Mouse (Mus musculus) frontal cortex, postnatal 14 days (tissue): Measurements from ENCODE around the gene Lrrc41.

Experiments
- DNase-seq, 2 experiments: peaks; one replicate each; pipeline ENCODE4 v3.0.0; 2022; ENCODE audit warnings: low spot score in 2 of 2

The Lrrc41 gene

DNA sequence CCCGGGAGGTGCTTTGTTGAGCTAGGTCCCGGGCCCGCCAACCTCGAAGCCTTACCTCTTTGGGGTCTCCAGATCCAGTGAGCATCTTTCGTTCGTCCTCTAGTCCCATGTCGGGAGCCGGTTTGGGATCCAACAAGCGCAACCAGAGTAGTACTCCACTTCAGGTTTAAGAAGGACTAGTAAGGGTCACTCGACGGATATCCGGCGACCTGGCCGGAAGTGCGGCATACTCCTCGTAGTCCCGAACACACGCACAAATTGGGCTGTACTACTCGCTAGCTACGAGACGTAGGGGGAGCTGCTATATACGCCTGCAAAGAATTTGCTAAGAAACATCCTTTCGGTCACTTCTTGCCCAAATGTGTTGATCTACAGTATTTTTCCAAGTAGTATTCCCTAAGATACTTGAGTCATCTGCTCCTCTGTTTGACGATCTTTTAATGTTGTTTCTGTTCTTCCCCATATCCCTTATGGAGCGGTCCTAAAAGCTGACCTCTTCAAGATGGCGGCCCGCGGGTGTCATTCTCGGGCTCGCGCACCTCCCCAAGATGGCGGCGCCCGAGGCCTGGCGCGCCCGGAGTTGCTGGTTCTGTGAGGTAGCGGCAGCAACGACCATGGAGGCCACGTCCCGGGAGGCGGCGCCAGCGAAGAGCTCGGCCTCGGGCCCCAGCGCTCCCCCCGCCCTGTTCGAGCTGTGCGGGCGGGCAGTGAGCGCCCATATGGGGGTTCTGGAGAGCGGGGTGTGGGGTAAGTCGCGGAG is at the start of gene Lrrc41, which contains the start of gene Uqcrh:
Gene Lrrc41 (plus strand): TSS at position 409 of the 760 bp plus-strand sequence.
Gene Uqcrh (minus strand): TSS at position 211 of the 760 bp plus-strand sequence.
- peak; percentile 92 to 95 for DNase-seq

DNA sequence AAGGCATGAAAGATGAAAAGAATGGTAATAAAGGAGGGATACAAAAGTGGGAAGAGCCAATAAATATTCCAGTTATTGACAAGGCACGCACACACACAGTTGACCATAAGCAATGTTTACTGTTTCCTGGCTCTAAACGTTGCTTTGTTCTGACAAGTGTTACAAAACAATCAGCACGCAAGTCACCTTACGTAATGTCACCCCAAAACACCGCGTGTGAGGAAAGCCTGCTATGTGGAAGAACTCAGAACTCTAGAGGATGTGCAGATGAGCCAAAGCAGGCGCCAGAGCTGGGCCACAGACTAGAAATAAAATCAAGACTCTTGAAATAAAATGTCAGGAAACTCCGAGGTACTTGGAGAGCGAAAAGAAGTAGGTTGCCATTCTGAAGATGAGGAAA is 42.2 kb upstream of the Lrrc41 start:
- no peak for DNase-seq

DNA sequence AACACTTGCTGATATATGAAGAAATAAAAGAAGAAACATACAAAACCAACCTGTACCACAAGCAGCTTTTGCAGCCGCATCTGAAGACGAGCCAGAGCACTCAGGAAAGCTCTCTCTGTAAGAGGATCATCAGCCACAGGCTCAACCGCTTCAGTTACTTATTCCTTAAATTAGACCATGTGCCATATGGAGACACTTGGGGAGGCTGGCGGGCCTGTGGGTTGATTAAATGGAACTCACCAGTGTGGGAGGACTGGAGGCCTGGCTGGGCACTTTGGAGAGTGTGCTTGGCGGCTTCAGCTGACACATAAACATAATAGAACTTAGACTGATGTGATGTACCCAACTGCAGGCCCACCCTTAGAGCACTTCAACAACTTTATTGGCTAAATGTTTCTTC is 41.7 kb upstream of the Lrrc41 start:
- no peak for DNase-seq

DNA sequence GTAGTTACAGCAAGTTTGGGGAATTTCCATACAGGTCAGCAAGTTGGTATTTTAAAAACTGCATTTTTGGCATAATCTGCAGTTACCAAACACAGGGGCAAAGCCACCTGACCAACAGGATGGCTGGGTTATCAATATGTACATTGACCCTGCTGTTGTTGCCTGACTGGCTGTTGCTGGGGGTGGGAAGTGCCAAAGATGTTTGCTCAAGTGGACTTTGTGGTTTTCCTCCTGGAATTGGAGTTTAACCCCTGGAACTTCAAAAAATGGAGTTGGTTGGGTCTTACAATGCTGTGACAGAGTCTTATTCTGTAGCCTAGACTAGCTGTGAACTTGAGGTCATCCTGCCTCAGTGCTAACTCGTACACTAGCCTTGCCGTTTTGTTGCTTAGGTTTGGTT is 34.6 kb upstream of the Lrrc41 start:
- DNase-seq: no peak

DNA sequence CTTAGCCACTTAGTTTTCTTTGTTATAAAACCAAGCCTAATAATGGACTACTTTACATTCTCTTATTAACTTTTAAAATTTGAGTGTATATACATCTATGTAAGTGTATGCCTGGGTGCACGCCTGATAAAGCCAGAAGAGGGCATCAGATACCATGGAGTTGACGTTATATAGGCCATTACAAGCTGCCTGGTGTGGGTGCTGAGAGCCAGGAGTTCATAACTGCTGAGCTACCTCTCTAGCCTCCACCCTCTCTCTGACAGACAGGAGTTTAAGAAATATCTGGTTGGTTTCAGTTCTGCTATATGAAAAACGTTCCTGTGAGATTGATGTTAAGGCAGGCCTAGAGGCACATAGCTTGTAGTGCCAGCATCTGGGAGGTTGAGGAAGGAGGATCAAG is 32.9 kb upstream of the Lrrc41 start:
- no peak for DNase-seq

DNA sequence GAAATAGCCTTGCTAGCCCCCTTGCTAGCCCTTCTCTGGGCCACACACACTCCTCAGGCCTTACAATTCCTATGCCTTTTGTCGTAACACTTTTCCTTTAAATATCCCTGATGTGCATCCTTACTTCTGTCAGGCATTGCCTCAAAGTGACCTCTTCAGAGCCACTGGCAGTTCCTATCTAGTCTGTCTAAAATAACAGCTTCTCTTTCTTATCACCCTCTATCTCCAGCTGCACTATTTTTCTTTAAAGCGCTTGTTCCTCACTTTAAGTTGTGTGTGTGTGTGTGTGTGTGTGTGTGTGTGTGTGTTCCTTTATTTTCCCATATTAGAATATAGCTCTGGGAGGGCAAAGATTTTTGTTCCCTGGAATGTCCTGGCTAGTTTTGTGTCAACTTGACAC is 28.5 kb upstream of the Lrrc41 start:
- DNase-seq: no peak

DNA sequence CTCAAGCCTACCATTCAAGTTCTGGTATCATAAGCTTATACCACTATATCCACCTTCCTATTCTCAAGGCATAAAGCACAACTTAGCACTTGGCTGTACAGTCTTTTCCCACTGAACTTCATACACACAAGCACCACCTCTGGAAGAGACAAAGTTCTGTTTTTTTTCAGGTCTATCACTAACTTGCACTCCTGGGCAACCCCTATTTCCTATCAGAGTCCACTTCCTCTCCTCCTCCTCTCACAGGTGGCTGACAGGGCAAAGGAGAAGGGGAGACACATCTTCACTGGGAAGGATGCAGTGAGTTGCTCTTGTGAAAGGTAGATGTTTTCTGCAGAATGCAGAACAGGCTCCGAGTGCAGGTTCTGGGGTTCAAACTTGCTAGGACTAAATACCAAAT is 27.4 kb upstream of the Lrrc41 start:
- no peak for DNase-seq

DNA sequence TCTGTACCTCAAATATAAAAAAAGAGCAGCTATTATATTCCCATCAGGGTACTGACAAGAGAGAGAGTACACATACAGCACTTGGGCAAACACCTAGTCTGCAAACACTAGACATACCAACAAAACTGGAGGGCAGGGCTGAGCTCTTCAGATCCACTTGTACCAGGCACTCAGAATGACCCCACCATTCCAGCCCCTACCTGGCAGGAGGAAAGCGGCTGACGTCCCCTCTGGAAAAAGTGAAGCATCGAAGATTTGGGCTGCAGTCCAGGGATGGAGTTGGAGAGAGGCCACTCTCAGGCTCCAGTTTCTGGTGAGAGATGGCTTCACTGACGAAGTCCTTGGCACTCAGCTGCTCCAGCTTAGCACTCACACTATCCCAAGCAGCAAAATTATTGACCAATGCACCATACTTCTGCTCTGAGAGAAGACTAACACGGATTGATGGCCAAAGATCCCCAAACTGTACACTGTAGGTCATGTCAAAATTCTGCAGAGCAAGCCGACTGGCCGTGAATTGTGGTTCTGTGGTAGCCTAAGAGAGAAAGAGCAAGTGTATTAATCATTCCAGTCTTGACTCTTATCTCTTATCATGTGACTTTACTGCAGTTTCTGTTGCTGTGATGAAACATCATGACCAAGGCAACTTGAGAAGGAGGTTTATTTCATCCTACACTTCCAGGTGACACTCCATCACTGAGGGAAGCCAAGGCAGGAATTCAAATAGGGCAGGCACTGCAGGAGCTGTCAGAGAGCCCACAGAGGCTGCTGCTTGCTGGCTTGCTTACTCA is 26.7 kb upstream of the Lrrc41 start:
- no peak for DNase-seq

DNA sequence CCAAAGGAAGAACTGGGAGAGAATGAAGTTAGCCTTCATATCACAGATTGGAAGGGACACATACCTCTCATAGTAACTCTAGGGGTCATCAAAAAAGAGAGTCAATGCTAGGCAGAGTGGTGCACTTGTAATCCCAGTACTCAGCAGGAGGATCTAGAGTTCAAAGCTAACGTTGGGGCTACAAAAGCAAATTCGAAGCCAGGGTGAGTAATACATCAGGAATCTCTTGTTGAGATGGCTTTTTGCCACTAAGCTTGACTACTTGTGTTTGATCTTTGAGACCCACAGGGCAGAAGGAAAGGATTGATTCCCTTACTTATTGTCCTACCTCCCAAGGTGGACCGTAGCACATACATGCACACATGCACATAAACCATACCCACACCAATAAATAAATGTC is 25.9 kb upstream of the Lrrc41 start:
- no peak for DNase-seq

DNA sequence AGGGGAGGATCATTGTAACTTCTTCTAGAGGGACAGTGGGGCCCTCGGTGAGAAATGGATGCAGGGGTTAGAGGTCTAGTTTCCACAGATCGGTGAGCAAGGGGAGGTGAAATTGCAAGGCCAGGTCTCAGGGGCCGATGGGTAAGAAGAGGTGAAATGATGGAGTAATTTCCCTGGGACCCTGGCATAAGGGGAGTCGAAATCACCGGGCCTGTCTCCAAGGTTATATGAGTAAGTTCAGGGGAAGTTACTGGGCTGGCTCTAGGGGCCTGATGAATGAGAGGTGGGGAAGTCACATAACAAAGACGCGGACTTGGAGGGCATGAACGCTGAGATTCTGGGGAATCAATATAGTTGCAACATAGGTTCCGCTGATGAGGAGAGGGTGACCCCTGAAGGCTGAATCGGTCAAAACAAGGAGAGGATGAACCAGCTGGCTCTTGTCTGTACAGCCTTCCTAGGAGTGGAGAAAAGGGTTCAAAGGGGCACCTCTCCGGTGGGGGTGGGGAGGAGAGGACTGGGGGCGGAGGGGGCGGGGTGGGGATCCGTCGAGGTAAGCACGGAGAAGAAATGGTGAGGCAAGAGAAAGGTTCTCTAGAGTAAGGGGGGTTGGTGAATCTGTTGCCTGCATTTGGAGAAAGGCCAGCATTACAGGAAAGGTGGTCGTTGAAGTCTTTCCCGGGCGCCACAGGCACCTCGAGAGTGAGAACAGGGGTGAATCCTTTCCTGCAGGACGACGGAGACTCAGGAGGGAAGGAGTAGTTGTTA is 22.4 kb upstream of the Lrrc41 start:
- no peak for DNase-seq

DNA sequence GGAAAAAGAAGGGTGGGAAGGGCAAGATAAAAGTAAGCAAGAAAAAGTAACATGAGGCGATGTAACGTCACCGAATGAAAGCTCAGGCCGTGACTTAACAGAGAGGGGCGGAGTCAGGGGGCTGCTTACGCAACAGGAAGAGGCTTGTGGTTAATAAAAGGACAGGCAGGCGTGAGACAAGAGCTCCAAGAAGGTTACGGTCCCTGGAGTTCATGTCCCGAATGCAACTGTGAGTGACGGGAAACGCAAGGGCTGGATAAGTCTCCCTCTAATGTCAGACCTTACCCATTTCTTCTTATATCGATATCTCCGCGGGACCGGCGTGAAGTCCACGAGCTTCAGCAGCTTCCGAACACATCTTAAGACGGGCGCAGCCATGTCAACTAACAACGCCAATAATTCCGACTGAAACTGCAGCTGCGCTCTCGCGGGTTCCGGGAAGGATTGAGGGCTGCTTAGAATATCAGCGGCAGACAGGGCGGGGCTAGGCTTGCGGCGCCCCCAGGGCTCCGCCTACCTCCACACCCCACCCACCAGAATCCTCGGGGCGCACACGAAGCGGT is 21.6 kb upstream of the Lrrc41 start, which contains the start of gene Nsun4:
Gene Nsun4 (minus strand): TSS at position 478 of the 563 bp plus-strand sequence.
- peak; percentile 81 to 82 for DNase-seq

DNA sequence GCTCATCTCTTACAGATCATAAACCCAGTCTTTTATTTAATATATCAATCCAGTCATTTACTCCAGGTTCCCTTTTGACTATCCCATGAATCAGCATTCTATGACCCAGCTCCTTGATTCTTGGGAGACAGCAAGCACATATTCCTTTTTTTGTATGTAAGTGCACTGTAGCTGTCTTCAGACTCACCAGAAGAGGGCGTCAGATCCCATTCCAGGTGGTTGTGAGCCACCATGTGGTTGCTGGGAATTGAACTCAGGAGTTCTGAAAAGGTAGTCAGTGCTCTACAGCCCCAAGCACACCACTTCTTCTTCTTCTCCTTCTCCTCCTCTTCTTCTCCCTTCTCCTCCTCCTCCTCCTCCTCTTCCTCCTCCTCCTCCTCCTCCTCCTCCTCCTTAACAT is 17.5 kb upstream of the Lrrc41 start:
- DNase-seq: no peak

DNA sequence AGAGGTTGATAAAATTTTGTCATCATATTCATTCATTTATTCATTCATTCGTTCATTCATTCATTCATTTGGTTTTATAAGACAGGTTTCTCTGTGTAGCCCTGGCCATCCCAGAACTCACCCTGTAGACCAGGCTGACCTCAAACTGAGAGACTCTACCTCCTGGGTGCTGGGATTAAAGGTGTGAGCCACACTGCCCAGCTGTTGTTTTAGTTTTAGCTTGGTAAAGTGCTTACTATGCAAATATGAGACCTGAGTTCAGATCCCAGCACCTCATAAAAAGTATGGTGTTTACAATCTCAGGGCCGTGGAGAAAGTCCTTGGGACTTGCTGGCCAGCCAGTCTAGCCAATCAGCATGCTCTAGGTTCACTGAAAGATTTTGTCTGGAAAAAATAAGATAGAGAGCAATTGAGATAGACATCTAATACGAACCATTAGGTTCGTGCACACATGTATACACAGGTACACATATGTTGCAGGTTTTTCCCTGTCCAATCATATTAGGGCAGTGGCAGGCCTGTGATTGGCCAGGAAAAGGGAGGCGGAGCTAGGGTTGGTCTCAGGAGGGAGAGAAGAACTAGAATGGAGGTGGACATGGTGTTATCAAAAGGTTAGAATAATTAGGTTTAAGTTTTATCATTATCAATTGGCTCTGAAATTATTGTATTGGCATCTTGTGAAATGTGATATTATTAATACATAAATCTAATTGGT is 15.9 kb upstream of the Lrrc41 start:
- DNase-seq: no peak

DNA sequence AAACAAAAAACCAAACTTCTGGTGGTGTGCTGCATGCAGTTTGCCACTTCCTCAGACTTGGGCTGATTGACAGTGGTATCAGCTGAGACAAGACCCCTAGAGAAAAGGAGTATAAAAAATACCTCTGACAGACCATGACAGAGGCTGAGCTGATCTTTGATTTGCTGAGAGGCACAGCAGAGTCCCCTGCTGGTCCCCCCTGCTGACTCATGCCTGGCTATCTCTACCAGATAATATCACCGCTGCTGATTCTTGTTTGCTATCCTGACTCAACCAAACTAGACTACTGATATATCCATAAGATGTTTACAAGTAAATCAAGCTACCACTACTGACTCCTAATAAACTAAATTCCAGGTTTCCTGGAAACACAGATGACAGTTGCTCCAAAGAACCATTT is 11.2 kb upstream of the Lrrc41 start:
- no peak for DNase-seq

DNA sequence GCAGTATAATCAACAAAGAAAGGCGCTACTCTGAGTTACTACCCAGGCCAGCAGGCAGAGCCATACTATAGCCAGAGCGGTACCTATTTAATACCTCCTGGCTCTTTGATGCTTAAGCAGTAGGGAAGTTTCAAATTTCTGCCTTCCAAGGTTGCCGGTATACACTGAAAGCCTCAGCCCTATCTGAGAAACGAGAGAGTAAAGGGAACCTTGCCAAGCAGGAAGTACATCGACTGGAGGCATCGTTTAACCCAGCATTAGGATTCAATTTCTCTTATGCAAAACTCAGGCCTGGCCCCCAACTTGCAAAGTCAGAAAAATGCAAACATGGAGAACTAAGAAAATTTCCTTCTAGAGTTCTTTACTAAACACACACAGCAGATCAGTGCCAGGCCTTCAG is 5.0 kb upstream of the Lrrc41 start:
- no peak for DNase-seq

DNA sequence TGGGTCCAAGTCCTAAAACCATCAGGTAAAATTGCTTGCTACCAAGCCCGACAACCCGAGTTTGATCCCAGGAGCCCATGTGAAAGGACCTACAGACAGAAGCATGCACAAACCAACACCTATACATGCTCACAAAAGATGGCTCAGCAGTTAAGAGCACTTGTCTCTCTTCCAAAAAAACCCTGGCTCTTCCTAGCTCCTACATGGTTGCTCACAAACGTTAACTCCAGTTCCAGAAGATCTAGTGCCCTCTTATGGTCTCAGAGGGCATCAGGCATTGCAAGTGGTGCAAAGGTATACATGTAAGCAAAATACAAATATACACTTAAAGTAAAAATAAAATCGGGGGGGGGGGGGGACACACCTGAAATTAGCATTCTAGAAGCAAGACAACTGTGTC is 1.9 kb upstream of the Lrrc41 start:
- no peak for DNase-seq

DNA sequence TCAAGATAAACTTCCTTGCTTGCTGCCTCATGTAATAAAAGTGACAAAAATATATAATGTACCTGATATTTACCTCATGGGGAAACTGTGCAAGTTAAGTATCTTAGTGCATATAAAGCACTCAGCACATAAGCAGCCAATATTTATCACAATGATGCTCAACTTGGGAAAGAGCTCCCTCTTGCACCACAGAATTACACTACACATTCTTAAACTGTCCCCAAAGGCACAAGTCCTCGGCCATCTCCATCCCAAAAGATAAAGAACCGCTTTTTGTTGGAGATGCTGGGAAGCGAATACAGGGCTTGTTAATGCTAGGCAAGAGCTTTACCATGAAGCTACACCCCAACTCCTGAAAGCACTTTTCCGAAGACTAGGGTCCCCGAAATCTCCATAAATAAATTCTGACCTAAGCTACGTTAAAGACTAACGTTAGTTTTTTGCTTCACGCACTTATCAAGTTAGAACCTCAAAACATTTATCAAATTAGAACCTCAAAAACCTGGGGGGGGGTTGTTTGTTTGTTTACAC is 859 bp upstream of the Lrrc41 start:
- DNase-seq: no peak

DNA sequence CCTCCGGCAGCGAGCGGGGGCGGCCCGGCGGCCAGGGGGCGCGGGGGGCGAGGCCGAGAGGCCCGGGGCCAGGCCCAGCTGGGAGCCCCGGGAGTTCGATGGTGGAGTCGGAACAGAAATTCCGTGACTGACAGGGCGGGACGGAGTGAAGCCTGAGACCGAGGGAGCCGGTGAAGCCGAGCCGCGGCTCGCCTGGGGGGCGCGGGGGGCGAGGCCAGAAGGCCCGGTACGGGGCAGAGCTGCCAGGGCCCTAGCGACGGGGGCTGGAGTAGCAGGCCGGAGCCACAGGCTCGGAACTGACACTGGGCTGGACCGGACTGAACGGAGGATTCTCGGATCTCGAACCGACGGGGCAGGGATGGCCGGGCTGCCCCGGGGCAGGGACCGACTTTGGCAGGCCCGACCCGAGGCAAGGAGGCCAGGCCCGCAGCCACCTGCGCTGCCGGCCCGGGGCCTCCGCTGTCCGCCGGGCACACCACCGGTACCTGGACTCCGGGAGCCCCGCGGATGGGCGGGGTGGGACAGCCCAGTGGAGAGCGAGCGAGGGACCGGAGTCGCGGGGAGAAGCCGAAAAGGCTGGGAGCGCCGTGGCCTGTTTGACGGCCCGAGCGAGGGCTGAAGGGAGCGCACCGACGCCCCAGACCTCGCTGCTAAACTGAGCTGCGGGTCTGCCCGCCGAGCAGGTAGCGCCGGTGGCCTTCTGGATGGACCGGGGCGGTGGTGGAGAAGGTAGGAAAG is 731 bp downstream of the Lrrc41 start:
- peak; percentile 40 to 60 for DNase-seq

DNA sequence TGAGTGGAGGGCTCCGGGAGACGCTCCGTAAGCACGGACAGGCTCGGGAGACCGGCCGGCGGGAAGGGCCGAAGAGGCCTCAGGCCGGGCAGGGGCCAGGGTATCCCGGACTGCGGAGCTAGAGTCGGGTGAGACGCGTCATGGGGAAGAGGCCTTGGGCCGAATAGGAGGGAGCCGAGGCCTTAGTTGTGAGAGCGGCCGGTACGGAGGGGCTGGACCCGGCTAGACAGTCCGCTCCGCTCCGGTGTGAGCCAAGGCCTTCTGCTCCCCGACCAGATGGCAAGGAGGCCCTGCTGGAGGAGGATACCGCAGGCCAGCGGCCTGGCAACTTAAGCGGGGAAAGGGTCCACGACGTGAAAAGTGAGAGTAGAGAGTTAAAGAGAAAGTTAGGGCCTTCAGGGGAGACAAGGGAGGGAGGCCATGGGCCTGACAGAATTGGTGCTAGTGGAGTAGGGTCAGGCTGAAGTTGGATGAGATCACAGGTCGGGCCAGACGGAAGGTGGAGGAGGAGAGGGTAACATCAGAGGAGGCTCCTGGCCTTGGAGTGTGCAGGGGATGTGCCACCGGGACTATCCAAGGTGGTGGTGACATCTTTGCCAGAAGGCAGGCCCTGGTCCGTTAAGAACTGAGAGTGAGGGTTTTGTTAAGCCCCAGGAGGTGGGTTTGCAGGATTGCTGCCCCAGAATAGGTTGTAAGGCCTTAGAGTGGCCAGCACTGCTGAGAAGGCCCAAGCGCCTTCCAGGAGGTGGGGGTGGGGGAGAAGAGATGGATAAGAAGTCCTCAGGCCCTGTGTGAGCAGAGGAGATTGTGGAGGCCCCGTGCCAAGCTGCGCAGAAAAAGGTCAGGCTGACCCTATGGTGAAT is 1.5 kb downstream of the Lrrc41 start:
- DNase-seq: peak in 1 of 2 experiments; percentile 32
